Mouse (Mus musculus) stomach, embryonic 16.5 days (tissue): ENCODE data around the gene Ltbp1. TPM values are rescaled to one million over a fixed set of nuclear protein-coding genes. Genes with fewer than 3 reads are reported as not detected.
A peak's percentile ranks its signal among the peaks of the same experiment; 100 is the strongest.

Source experiments
- ATAC-seq: fragments of 200-750 bp; cut with Nextera tagmentation; 2 replicates; pipeline ENCODE4 v1.8.0; 2017; ENCODE audit warnings: moderate number of reproducible peaks, moderate TSS enrichment; ENCODE audit not compliant: insufficient read depth, low FRiP score
- H3K27ac ChIP-seq: fragments of 300-500 bp; sonication (generic); 2 replicates; pipeline ENCODE4 v1.5.1; 2014; ENCODE audit warnings: low read length
- H3K27me3 ChIP-seq: fragments of 300-500 bp; sonication (generic); 2 replicates; pipeline ENCODE4 v1.6.1; 2014; ENCODE audit warnings: low read length, control low read depth, mixed read lengths; ENCODE audit not compliant: control insufficient read depth, insufficient read depth
- H3K36me3 ChIP-seq: fragments of 300-500 bp; sonication (generic); 2 replicates; pipeline ENCODE4 v1.6.1; 2014; ENCODE audit warnings: low read length; ENCODE audit not compliant: control insufficient read depth, insufficient read depth
- H3K4me1 ChIP-seq: fragments of 300-500 bp; sonication (generic); 2 replicates; pipeline ENCODE4 v1.6.1; 2014; ENCODE audit warnings: low read length, control low read depth, mixed read lengths; ENCODE audit not compliant: control insufficient read depth, insufficient read depth
- H3K4me2 ChIP-seq: fragments of 300-500 bp; sonication (generic); 2 replicates; pipeline ENCODE4 v1.6.1; 2014; ENCODE audit warnings: low read depth, low read length, mixed read lengths
- H3K4me3 ChIP-seq: fragments of 300-500 bp; sonication (generic); replicated peaks from 2 replicates; pipeline ENCODE4 v1.5.1; 2014; ENCODE audit warnings: mild to moderate bottlenecking, low read length
- H3K9ac ChIP-seq: fragments of 300-500 bp; sonication (generic); 2 replicates; pipeline ENCODE4 v1.6.1; 2014; ENCODE audit warnings: low read length
- H3K9me3 ChIP-seq: fragments of 300-500 bp; sonication (generic); replicated peaks from 2 replicates; pipeline ENCODE4 v1.6.1; 2016; ENCODE audit warnings: low read length, control low read depth; ENCODE audit not compliant: control insufficient read depth
- whole genome bisulfite sequencing: fragments of 180-500 bp; shearing (Covaris S2); extraction: QIAGEN DNeasy Blood & Tissue Kit; methylation state at CpG from one replicate; pipeline ENCODE4 v1.1.7; 2014; 5-methylcytosine and 5-hydroxymethylcytosine counted together
- polyA plus RNA-seq: library from polyadenylated mRNA; unstranded; fragments of >200 nt; fragmentation: Nextera tagmentation; extraction: Ambion mirVana; gene quantifications from 2 replicates; pipeline ENCODE4 v1.2.1, GENCODE M21; 2015

Gene Ltbp1
- polyA plus RNA-seq, 1 experiment from 2014 or later, result 30.1 TPM

DNA sequence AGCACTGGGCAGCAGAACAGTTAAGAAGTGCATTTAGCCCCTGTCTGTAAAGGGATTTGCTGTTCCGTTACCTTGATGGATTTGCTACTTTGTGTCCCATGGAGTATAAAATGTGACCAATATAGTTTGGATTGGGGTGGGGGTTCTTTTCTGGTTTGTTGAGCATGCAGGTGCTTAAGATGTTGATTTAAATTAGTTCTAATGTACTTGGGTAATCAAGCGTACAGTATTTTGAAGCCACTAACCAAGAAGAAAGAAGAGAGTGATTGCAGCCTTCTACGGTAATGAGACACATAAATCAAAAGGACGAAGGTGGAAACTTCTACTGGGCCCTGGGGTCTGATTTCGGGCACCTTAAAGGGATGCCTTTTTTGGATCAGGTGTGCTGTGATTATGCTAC lies 102.5 kb downstream of the Ltbp1 start:
- H3K4me3 ChIP-seq, result no peak overlapping the region
- H3K4me1 ChIP-seq, result peaks cover 5% of the 10 kb centered on the region; the same call in 1 of the 2 replicates
- H3K9ac ChIP-seq, result no peak overlapping the region
- H3K4me2 ChIP-seq, result no peak overlapping the region
- H3K27ac ChIP-seq, result peak overlapping the region; percentile 58; the same call in 1 of the 2 replicates
- H3K27me3 ChIP-seq, result no peaks in the 10 kb centered on the region
- no peak for ATAC-seq
- H3K36me3 ChIP-seq, result no peaks in the 10 kb centered on the region
- 71% methylated on average over 5 of the region's 5 CpGs for WGBS
- no peaks in the 10 kb centered on the region for H3K9me3 ChIP-seq

DNA sequence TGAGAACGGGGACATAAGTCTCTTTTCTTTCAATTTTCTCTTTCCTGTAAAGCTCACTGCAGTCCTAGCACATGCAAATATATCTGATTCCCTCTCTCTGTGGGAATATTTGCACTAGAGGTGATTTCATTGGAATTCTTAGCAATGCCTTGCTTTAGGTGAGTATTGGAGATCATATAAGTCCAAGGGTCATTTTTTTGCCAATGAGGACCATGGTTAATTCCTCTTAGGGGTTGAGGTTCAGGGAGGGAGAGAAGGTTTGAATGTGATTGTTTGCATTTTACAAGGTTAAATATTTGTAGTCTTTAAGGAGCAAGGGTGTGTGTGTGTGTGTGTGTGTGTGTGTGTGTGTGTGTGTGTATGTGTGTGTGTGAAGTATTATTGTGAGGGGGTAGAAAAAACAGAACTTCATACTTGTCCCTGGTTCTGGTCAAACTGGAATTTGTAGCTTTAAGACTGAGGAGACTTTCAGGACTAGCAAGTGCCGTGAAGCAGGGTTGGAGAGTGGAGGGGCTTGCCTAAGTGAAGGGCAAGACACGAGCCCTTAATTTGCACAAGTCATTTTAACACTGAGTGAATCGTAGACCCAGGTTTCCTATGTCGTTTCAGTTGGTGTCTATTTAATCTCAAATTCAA lies 103.8 kb downstream of the Ltbp1 start:
- H3K27me3 ChIP-seq, result no peaks in the 10 kb centered on the region
- H3K27ac ChIP-seq, result peak overlapping the region; percentile 58
- 44% methylated on average over 5 of the region's 5 CpGs for WGBS
- no peaks in the 10 kb centered on the region for H3K9me3 ChIP-seq
- peak; percentile 81 for ATAC-seq
- no peaks in the 10 kb centered on the region for H3K36me3 ChIP-seq
- H3K4me3 ChIP-seq, result no peak overlapping the region
- no peak overlapping the region for H3K9ac ChIP-seq
- H3K4me1 ChIP-seq, result peaks cover 5% of the 10 kb centered on the region; the same call in 1 of the 2 replicates
- H3K4me2 ChIP-seq, result no peak overlapping the region

DNA sequence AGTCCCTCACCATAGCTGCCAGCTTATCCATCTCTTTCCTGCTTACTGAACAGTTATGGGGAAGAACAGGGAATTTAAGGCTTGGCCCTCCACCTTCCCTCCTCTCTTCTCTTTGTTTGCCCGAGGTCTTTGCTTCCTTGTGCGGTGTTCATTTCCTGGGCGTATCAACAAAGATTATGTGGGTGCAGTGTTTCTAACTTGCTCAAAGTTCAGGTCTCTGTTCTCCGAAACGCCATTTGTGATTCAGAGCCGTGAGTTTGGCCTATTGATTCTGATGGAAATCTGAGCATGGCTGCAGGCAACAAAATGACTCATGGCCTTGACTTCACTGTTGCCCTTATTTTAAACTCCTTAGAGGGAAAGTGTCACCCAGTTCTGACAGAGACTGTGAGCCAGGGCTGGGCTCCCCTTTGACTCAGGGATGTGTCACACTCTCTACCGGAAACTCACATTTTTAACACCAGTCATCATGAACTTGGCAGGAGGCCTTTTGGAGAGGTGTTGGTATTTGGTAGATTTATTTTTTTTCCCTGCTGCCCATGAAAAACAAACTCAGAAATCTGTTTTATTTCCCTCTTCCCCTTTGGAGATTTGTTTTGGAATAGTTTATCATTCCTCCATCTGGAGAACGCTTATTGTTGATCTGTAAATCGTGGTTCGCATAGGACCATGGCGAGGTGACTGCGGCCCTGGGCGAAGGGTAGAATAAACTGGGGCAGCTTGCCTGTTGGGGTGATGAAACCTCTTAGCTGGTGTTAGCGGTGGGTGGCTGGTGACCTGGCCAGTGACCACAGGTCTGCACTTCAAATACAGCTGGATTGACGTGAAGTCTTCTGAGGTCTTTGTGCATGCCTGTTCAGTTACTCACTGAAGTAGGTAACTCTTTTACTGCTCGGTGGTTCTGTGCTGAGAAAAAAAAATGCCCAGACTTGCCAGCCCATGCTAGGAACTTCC lies 105.2 kb downstream of the Ltbp1 start:
- no peaks in the 10 kb centered on the region for H3K9me3 ChIP-seq
- peak; percentile 56; the same call in 1 of the 2 replicates for ATAC-seq
- no peaks in the 10 kb centered on the region for H3K27me3 ChIP-seq
- no peak overlapping the region for H3K9ac ChIP-seq
- H3K36me3 ChIP-seq, result no peaks in the 10 kb centered on the region
- peaks cover 5% of the 10 kb centered on the region; the same call in 1 of the 2 replicates for H3K4me1 ChIP-seq
- no peak overlapping the region for H3K4me3 ChIP-seq
- H3K27ac ChIP-seq, result peak overlapping the region; percentile 43
- no peak overlapping the region for H3K4me2 ChIP-seq
- 74% methylated on average over 16 of the region's 16 CpGs for WGBS

DNA sequence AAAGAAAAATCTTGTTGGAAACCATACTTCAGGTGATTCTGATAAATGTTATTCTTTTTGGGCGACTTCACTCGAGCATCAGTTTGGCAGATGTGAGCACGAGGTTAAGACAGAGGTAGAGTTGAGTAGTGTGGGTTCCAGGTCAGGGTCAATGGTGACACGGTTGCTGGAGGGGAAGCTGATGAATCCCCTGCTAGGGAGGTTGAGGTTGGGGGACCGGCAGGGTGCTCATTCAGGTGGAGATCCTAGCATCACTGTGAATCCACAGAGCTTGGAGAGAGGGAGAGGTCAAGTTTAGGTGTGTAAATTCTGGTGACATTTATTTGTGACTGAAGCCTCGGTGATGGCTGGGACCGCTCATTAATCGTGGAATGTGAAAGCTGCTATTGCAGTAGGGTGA lies 110.2 kb downstream of the Ltbp1 start:
- Histone ChIP-seq H3K4me3 (no peak overlapping the region), H3K27ac (no peak overlapping the region), H3K4me1 (peaks cover 3% of the 10 kb centered on the region; the same call in 1 of the 2 replicates), H3K9me3 (no peaks in the 10 kb centered on the region), H3K36me3 (no peaks in the 10 kb centered on the region), H3K4me2 (no peak overlapping the region), H3K9ac (no peak overlapping the region), H3K27me3 (no peaks in the 10 kb centered on the region)
- 71% methylated on average over 8 of the region's 8 CpGs for WGBS
- ATAC-seq, result no peak

DNA sequence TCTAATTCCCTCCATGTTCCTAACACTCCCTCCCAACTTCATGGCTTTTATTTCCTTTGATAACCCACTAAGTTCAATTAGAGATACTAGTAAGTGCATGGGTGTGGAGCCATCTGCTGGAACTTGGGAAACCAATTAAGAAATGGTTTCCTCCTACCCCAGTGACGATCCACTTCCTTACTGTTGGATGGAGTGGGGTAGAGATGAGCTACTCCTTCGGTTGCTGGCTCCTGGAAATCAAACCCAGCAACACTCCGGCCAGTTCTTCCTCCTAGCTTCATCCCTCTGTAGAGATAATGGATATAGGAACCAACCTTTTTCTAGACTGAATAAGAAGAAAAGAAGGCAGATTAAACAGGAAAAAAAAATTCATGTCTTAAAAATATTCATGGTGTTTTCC lies 113.5 kb downstream of the Ltbp1 start:
- ATAC-seq, result no peak
- H3K4me1 ChIP-seq, result no peaks in the 10 kb centered on the region
- H3K27ac ChIP-seq, result no peak overlapping the region
- WGBS, result 81% methylated on average over 3 of the region's 3 CpGs
- no peaks in the 10 kb centered on the region for H3K36me3 ChIP-seq
- no peak overlapping the region for H3K4me2 ChIP-seq
- H3K9me3 ChIP-seq, result no peaks in the 10 kb centered on the region
- H3K27me3 ChIP-seq, result no peaks in the 10 kb centered on the region
- H3K9ac ChIP-seq, result no peak overlapping the region
- H3K4me3 ChIP-seq, result no peak overlapping the region

DNA sequence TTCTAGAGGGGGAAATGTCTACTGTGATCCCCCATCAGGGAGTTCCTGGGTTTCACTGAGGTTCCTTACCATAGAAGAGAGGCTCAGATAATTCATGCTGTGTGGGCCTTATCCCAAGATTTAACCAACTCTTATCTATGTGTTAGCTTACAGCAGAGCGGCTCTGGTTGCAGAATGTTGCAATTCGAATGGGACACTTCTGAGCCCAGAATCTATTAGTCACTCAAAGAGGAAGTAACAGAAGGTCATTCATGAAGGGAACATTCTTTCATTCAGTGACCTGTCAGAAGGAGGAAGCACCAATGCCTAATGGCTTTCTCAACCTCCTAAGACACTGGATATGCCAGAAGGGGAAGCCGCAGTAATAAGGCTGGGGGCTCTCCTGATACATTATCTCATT lies 114.1 kb downstream of the Ltbp1 start:
- no peak overlapping the region for H3K9ac ChIP-seq
- no peak for ATAC-seq
- no peaks in the 10 kb centered on the region for H3K9me3 ChIP-seq
- H3K4me3 ChIP-seq, result no peak overlapping the region
- no peak overlapping the region for H3K4me2 ChIP-seq
- H3K36me3 ChIP-seq, result no peaks in the 10 kb centered on the region
- 62% methylated on average over 3 of the region's 3 CpGs for WGBS
- H3K4me1 ChIP-seq, result no peaks in the 10 kb centered on the region
- H3K27ac ChIP-seq, result no peak overlapping the region
- H3K27me3 ChIP-seq, result no peaks in the 10 kb centered on the region

DNA sequence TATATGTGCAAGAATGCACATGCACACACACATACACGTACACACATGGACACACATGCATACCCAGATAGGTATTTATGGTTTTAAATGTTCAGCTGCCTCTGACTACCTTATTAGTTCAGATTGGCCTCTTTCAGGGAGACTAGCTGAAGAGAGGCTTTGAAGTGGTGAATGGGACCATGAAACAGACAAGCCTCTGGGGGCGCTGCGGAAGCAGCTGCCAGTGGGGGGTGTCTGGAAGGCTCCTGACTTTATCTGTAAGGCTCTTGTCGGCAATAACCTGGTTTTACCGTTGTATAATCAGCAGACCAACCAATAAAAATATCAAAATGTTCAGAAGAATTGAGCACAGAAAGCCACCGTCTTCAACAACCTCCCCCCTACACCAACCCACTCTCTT lies 114.7 kb downstream of the Ltbp1 start:
- Histone ChIP-seq H3K9ac (no peak overlapping the region), H3K36me3 (no peaks in the 10 kb centered on the region), H3K9me3 (no peaks in the 10 kb centered on the region), H3K27ac (no peak overlapping the region), H3K27me3 (no peaks in the 10 kb centered on the region), H3K4me2 (no peak overlapping the region), H3K4me3 (no peak overlapping the region), H3K4me1 (no peaks in the 10 kb centered on the region)
- WGBS, result 76% methylated on average over 6 of the region's 6 CpGs
- no peak for ATAC-seq

DNA sequence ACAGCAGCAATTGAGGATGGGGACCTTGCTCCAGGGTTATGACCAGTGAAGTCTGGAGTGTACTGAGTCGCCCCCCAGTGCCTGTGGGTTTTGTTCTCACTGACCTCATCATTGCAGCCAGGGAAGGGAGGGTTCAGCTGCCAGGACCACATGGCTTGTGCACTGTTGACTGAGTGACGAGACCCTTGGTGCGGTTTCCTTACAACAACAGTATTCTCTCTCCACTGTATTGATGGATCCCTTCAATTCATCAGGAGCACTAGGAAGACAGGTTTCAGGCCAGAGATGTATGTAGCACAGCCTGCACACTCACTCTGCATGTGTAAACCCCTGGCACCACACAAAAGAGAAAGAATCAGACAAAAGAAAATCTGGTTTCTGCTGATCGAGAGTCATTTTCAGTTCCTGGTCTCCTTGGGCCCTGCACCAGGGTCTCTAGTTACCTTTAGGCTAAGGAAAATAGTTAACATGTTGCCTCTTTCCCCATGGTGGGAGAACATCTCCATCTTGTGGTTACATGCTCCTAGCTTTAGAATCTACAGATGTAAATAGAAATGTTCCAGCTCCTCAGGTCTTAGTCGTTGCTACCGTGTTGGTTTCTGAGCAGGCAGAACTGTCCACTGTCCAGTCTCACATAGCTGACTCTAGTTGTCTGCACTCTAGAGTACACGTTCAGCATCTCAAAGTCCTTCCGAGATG lies 117.4 kb downstream of the Ltbp1 start:
- Histone ChIP-seq H3K27ac (no peak overlapping the region), H3K36me3 (no peaks in the 10 kb centered on the region), H3K4me3 (no peak overlapping the region), H3K4me1 (0 out of 2 replicates have a peak, but pooled peaks cover 2% of the 10 kb centered on the region), H3K9me3 (no peaks in the 10 kb centered on the region), H3K27me3 (no peaks in the 10 kb centered on the region), H3K4me2 (no peak overlapping the region), H3K9ac (no peak overlapping the region)
- ATAC-seq, result no peak
- 63% methylated on average over 8 of the region's 8 CpGs for WGBS
